In the genomic region with DNA sequence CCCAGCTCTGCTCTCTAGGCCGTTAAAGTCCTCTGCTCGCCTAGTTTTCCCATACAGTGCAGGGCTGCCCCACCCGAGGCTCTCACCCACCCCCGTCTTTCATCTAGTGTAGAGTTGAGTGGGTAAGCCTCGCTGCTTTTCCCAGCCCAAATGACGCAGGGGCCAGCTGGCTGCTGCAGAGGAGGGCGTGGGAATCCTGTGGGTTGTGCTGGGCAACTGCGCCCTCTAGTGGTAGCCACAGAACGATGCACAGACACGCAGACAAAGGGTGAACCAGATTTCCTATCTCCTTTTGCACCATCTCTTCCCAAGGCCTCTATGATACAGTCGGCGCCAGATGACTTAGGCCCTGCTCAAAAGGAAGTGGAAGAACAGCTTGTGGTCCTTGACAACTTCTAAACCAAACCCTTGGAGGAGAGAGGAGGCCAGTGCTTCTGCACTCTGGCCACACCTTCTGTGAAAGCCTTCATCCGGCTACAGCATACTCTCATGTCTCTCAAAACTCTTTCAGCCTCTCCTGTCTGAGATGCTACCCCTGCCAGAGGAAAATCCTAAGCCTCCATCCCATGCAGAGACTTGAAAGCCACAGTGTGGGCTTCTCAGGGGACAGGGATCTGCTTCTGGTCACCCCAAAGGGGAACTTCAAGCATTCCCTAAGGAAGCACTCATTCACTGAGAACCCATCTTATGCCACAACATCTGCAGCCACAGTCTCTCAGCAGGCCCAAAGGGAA, we compare ENCODE assay signal across 8 mouse cellular contexts. TPM values are rescaled to one million over a fixed set of nuclear protein-coding genes. Genes with fewer than 3 reads are reported as not detected.
DNase-seq lines count a peak whose midpoint lies in the region; ATAC-seq and TF ChIP-seq lines count a peak whose summit lies in the region.

No protein-coding gene starts in this region.

- H3K9ac ChIP-seq in heart, embryonic 12.5 days, result peak overlapping the region; percentile 20; the same call in 1 of the 2 replicates
- H3K9ac ChIP-seq in kidney, embryonic 16.5 days (replicated peaks; ENCODE audit: low read length), result 0 out of 2 replicates have a peak overlapping the region, but pooled peaks have one; percentile 6
- no peak overlapping the region for H3K9ac ChIP-seq in liver, adult 2 months (ENCODE audit: low read depth, low read length)
- no peak overlapping the region for H3K9ac ChIP-seq in stomach, embryonic 14.5 days (replicated peaks; ENCODE audit: low read depth, low read length)

- peaks cover 46% of the 10 kb centered on the region for H3K79me3 ChIP-seq in C2C12 (ENCODE audit: low read depth)

- TF ChIP-seq POLR2A in liver, adult 2 months (IDR thresholded peaks at IDR 0.05; ENCODE audit: extremely low read depth, insufficient read depth, low read length), result no peak
- no peak for TF ChIP-seq POLR2A in myocyte (IDR thresholded peaks at IDR 0.05; ENCODE audit: insufficient read length, low read depth)

- peaks cover 75% of the 10 kb centered on the region for H3K4me1 ChIP-seq in heart, embryonic 12.5 days (replicated peaks)
- H3K4me1 ChIP-seq in kidney, embryonic 16.5 days (ENCODE audit: insufficient read depth, low read length), result peaks cover 37% of the 10 kb centered on the region
- H3K4me1 ChIP-seq in liver, adult 2 months (ENCODE audit: control insufficient read depth, insufficient read depth, low read length), result no peaks in the 10 kb centered on the region
- H3K4me1 ChIP-seq in stomach, embryonic 14.5 days (ENCODE audit: control insufficient read depth, insufficient read depth, low read length), result peaks cover 14% of the 10 kb centered on the region

- TF ChIP-seq CTCF in C2C12 (IDR thresholded peaks at IDR 0.05; ENCODE audit: control insufficient read depth, insufficient read depth, insufficient read length), result peak; percentile 86
- TF ChIP-seq CTCF in liver, adult 2 months (IDR thresholded peaks at IDR 0.05; ENCODE audit: low read depth, low read length), result peak; percentile 99

- no peaks in the 10 kb centered on the region for H3K9me3 ChIP-seq in heart, embryonic 12.5 days (replicated peaks)
- no peaks in the 10 kb centered on the region for H3K9me3 ChIP-seq in kidney, embryonic 16.5 days (ENCODE audit: low read length)
- H3K9me3 ChIP-seq in stomach, embryonic 14.5 days (ENCODE audit: control insufficient read depth, low read depth, low read length), result no peaks in the 10 kb centered on the region

- H3K36me3 ChIP-seq in C2C12 (ENCODE audit: control insufficient read depth, insufficient read depth), result peaks cover 4% of the 10 kb centered on the region
- no peaks in the 10 kb centered on the region for H3K36me3 ChIP-seq in heart, embryonic 12.5 days
- H3K36me3 ChIP-seq in kidney, embryonic 16.5 days (ENCODE audit: insufficient read depth, low read length), result no peaks in the 10 kb centered on the region
- no peaks in the 10 kb centered on the region for H3K36me3 ChIP-seq in liver, adult 2 months (ENCODE audit: control insufficient read depth, insufficient read depth, low read length)
- no peaks in the 10 kb centered on the region for H3K36me3 ChIP-seq in myocyte (ENCODE audit: control insufficient read depth, insufficient read depth)
- no peaks in the 10 kb centered on the region for H3K36me3 ChIP-seq in stomach, embryonic 14.5 days (ENCODE audit: control insufficient read depth, insufficient read depth, low read length)

- H3K27ac ChIP-seq in heart, embryonic 12.5 days (ENCODE audit: poor library complexity, severe bottlenecking), result 0 out of 2 replicates have a peak overlapping the region, but pooled peaks have one; percentile 20
- no peak overlapping the region for H3K27ac ChIP-seq in kidney, embryonic 16.5 days (ENCODE audit: low read length)
- 0 out of 2 replicates have a peak overlapping the region, but pooled peaks have one; percentile 20 for H3K27ac ChIP-seq in liver, adult 2 months (replicated peaks; ENCODE audit: insufficient read depth, low read depth, low read length)
- no peak overlapping the region for H3K27ac ChIP-seq in stomach, embryonic 14.5 days (ENCODE audit: low read length)

- peak; percentile 60; the same call in 1 of the 2 replicates for ATAC-seq in erythroblast, adult 5-6 weeks (replicated peaks; ENCODE audit: low FRiP score, poor library complexity, severe bottlenecking)
- ATAC-seq in heart, embryonic 12.5 days (ENCODE audit: insufficient number of reproducible peaks, low FRiP score), result peak; percentile 78
- ATAC-seq in kidney, embryonic 16.5 days (ENCODE audit: low FRiP score, low TSS enrichment), result peak; percentile 69
- ATAC-seq in stomach, embryonic 14.5 days (ENCODE audit: insufficient number of reproducible peaks, insufficient read depth, low FRiP score, low read depth), result peak; percentile 72

- H3K27me3 ChIP-seq in C2C12 (ENCODE audit: control insufficient read depth, insufficient read depth, insufficient read length), result no peaks in the 10 kb centered on the region
- no peaks in the 10 kb centered on the region for H3K27me3 ChIP-seq in heart, embryonic 12.5 days (replicated peaks)
- no peaks in the 10 kb centered on the region for H3K27me3 ChIP-seq in kidney, embryonic 16.5 days (ENCODE audit: insufficient read depth, low read length)
- H3K27me3 ChIP-seq in liver, adult 2 months (ENCODE audit: control insufficient read depth, insufficient read depth, low read length), result no peaks in the 10 kb centered on the region
- no peaks in the 10 kb centered on the region for H3K27me3 ChIP-seq in myocyte (ENCODE audit: control insufficient read depth, insufficient read depth, insufficient read length)
- no peaks in the 10 kb centered on the region for H3K27me3 ChIP-seq in stomach, embryonic 14.5 days (ENCODE audit: control insufficient read depth, insufficient read depth, low read length)

- WGBS in heart, embryonic 12.5 days, result 8% methylated on average over 13 of the region's 13 CpGs
- 11% methylated on average over 13 of the region's 13 CpGs for WGBS in kidney, embryonic 16.5 days
- 12% methylated on average over 13 of the region's 13 CpGs for WGBS in liver, adult 2 months
- 9% methylated on average over 13 of the region's 13 CpGs for WGBS in stomach, embryonic 14.5 days

- peak; percentile 95 for DNase-seq in brain, adult 2 months (ENCODE audit: low read depth, low spot score)
- DNase-seq in liver, adult 2 months (ENCODE audit: extremely low read depth, low read depth, low spot score), result peak; percentile 36

- H3K4me3 ChIP-seq in C2C12 (ENCODE audit: insufficient read depth, poor library complexity, severe bottlenecking) (no peak overlapping the region), myocyte (no peak overlapping the region)
- no peak overlapping the region for H3K4me3 ChIP-seq in heart, embryonic 12.5 days
- H3K4me3 ChIP-seq in kidney, embryonic 16.5 days (ENCODE audit: low read length), result no peak overlapping the region
- H3K4me3 ChIP-seq in liver, adult 2 months (ENCODE audit: insufficient read depth, low read depth, low read length), result no peak overlapping the region
- no peak overlapping the region for H3K4me3 ChIP-seq in stomach, embryonic 14.5 days (ENCODE audit: low read depth, low read length)

- H3ac ChIP-seq in C2C12 (ENCODE audit: control insufficient read depth, insufficient read length, low read depth) (no peak overlapping the region), myocyte (ENCODE audit: control insufficient read depth, insufficient read length) (no peak overlapping the region)

- peaks cover 90% of the 10 kb centered on the region for H3K79me2 ChIP-seq in C2C12 (ENCODE audit: control insufficient read depth, insufficient read depth)
- no peaks in the 10 kb centered on the region; the same call in 1 of the 2 replicates for H3K79me2 ChIP-seq in liver, adult 2 months (ENCODE audit: control insufficient read depth, insufficient read depth, low read length)
- H3K79me2 ChIP-seq in myocyte (ENCODE audit: control insufficient read depth, insufficient read depth), result peaks cover 46% of the 10 kb centered on the region

- H3K4me2 ChIP-seq in heart, embryonic 12.5 days, result peak overlapping the region; percentile 49
- H3K4me2 ChIP-seq in kidney, embryonic 16.5 days (replicated peaks; ENCODE audit: low read depth, low read length), result no peak overlapping the region
- H3K4me2 ChIP-seq in myocyte (ENCODE audit: low read depth), result peak overlapping the region; percentile 88
- peak overlapping the region; percentile 13; the same call in 1 of the 2 replicates for H3K4me2 ChIP-seq in stomach, embryonic 14.5 days (replicated peaks; ENCODE audit: low read depth, low read length)

TF ChIP-seq in C2C12, 6 proteins besides CTCF, POLR2A, EP300 and RAD21:
- TF ChIP-seq MAX (IDR thresholded peaks at IDR 0.05) (no peak), FOSL1 (IDR thresholded peaks at IDR 0.05; ENCODE audit: insufficient read depth, low read length, poor library complexity, severe bottlenecking) (no peak), MYOD1 (IDR thresholded peaks at IDR 0.05; ENCODE audit: control insufficient read depth, insufficient read length, low read depth) (peak; percentile 39)

TF ChIP-seq in myocyte, 11 proteins besides CTCF, POLR2A, EP300 and RAD21:
- TF ChIP-seq MAX (IDR thresholded peaks at IDR 0.05; ENCODE audit: low read depth) (no peak), MYOD1 (IDR thresholded peaks at IDR 0.05; ENCODE audit: control insufficient read depth in 1 of 3, insufficient read length in 2 of 3, low read depth in 2 of 3) (peak in 2 of 3 experiments; percentile 58 to 73), MYOG (IDR thresholded peaks at IDR 0.05; ENCODE audit: control insufficient read depth in 1 of 3, insufficient read depth in 1 of 3, insufficient read length in 2 of 3, low read depth in 2 of 3) (peak in 2 of 3 experiments; percentile 35 to 80)

RNA-seq across cellular contexts. Expression of a gene that starts 49.3 kb away (rescaled TPM):
- polyA plus RNA-seq in C2C12 (2012; fragmentation: generic; extraction: Trizol), result 427 TPM
- 23.4 and 27.6 TPM in 2 replicates for total RNA-seq in erythroblast, adult 5-6 weeks (2015; ENCODE audit: low replicate concordance)
- total RNA-seq in erythroblast, adult 5-6 weeks (2017; ENCODE audit: low replicate concordance), result 21.5 and 23.1 TPM in 2 replicates
- 266 and 270 TPM in 2 replicates for polyA plus RNA-seq in heart, embryonic 12.5 days (2016; fragmentation: Nextera tagmentation; extraction: Ambion mirVana)
- 141 and 157 TPM in 2 replicates for polyA plus RNA-seq in kidney, embryonic 16.5 days (2015; fragmentation: Nextera tagmentation; extraction: Ambion mirVana)
- 11.9 and 12.2 TPM in 2 replicates for total RNA-seq in liver, adult 2 months (2014; rRNA removed)
- polyA plus RNA-seq in liver, adult 2 months (2012; rRNA removed), result 12.1 and 13.7 TPM in 2 replicates
- 219 TPM for polyA plus RNA-seq in myocyte (2012; fragmentation: generic; extraction: Trizol)
- polyA plus RNA-seq in stomach, embryonic 14.5 days (2014; fragmentation: Nextera tagmentation; extraction: Ambion mirVana), result 232 and 265 TPM in 2 replicates

Comparison
In these comparisons a context has a peak if more than half of its experiments do, and no peak if none do; other contexts are left out.
1. H3K27ac ChIP-seq: peak in heart, embryonic 12.5 days (single experiment) and liver, adult 2 months (single experiment); none in kidney, embryonic 16.5 days (single experiment) and stomach, embryonic 14.5 days (single experiment).
2. H3K9ac ChIP-seq: peak in heart, embryonic 12.5 days (single experiment) and kidney, embryonic 16.5 days (single experiment); none in liver, adult 2 months (single experiment) and stomach, embryonic 14.5 days (single experiment).
3. Peak in every context shown above with its lines, with median percentiles within 50 percentile points of each other: ATAC-seq.